Mouse (Mus musculus): ENCODE data around the gene Chn1. TPM values are rescaled to one million over a fixed set of nuclear protein-coding genes. Genes with fewer than 3 reads are reported as not detected.

Chn1 gene
- polyA plus RNA-seq, 1 experiment from 2014 or later, result 116 TPM

DNA sequence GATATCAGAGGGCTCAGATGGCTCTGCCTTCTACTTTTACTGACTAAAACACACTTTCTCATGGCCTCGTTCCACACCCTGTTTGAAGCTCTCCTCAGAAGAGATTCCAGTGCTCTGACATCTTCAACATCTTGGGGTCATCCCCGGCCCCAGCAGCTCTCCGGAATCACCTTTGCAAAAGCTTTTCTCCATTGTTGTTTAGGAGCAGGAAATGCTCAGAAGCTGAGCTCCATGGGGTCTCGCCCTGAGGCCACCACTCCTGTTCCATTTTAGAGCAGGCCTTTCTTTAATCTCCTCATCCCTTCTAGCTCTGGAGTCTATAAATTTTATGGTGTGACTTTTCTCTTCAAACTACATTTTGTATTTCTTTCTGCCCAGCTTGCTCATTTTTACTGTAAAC lies 6.5 kb downstream of the Chn1 start:
- H3K4me1 ChIP-seq (ENCODE audit: control insufficient read depth, insufficient read depth, low read length), result peaks cover 8% of the 10 kb centered on the region
- DNase-seq (ENCODE audit: low spot score), result no peak
- H3K9me3 ChIP-seq (ENCODE audit: control insufficient read depth, low read length), result no peaks in the 10 kb centered on the region
- WGBS, result 71% methylated on average over 4 of the region's 4 CpGs
- H3K27ac ChIP-seq (ENCODE audit: low read depth, low read length), result no peak overlapping the region
- no peak overlapping the region for H3K9ac ChIP-seq (ENCODE audit: low read length)
- H3K4me2 ChIP-seq (ENCODE audit: low read depth), result no peak overlapping the region
- no peak overlapping the region for H3K4me3 ChIP-seq (ENCODE audit: low read depth, low read length)
- H3K36me3 ChIP-seq (ENCODE audit: control insufficient read depth, insufficient read depth, low read length), result no peaks in the 10 kb centered on the region
- no peaks in the 10 kb centered on the region for H3K27me3 ChIP-seq (ENCODE audit: control insufficient read depth, insufficient read depth, low read length)
- ATAC-seq (ENCODE audit: insufficient read depth, low FRiP score, low TSS enrichment), result no peak

GRCm38 (mm10) chr2:73763541-73763940 lies 11.6 kb downstream of the Chn1 start:
- WGBS, result 77% methylated on average over 3 of the region's 3 CpGs
- no peaks in the 10 kb centered on the region for H3K27me3 ChIP-seq (ENCODE audit: control insufficient read depth, insufficient read depth, low read length)
- ATAC-seq (ENCODE audit: insufficient read depth, low FRiP score, low TSS enrichment) (no peak), DNase-seq (ENCODE audit: low spot score) (no peak)
- H3K4me3 ChIP-seq (ENCODE audit: low read depth, low read length), result no peak overlapping the region
- no peak overlapping the region for H3K27ac ChIP-seq (ENCODE audit: low read depth, low read length)
- no peak overlapping the region for H3K9ac ChIP-seq (ENCODE audit: low read length)
- no peak overlapping the region for H3K4me2 ChIP-seq (ENCODE audit: low read depth)
- H3K36me3 ChIP-seq (ENCODE audit: control insufficient read depth, insufficient read depth, low read length), result no peaks in the 10 kb centered on the region
- H3K4me1 ChIP-seq (ENCODE audit: control insufficient read depth, insufficient read depth, low read length), result no peaks in the 10 kb centered on the region; the same call in 1 of the 2 replicates
- H3K9me3 ChIP-seq (ENCODE audit: control insufficient read depth, low read length), result no peaks in the 10 kb centered on the region

GRCm38 (mm10) chr2:73759899-73760298 lies 15.2 kb downstream of the Chn1 start:
- Histone ChIP-seq H3K27ac (ENCODE audit: low read depth, low read length) (no peak overlapping the region), H3K4me3 (ENCODE audit: low read depth, low read length) (no peak overlapping the region), H3K36me3 (ENCODE audit: control insufficient read depth, insufficient read depth, low read length) (no peaks in the 10 kb centered on the region), H3K4me1 (ENCODE audit: control insufficient read depth, insufficient read depth, low read length) (no peaks in the 10 kb centered on the region; the same call in 1 of the 2 replicates), H3K27me3 (ENCODE audit: control insufficient read depth, insufficient read depth, low read length) (no peaks in the 10 kb centered on the region), H3K4me2 (ENCODE audit: low read depth) (no peak overlapping the region), H3K9me3 (ENCODE audit: control insufficient read depth, low read length) (no peaks in the 10 kb centered on the region), H3K9ac (ENCODE audit: low read length) (no peak overlapping the region)
- no peak for ATAC-seq (ENCODE audit: insufficient read depth, low FRiP score, low TSS enrichment)
- DNase-seq (ENCODE audit: low spot score), result no peak
- 88% methylated on average over 7 of the region's 7 CpGs for WGBS

DNA sequence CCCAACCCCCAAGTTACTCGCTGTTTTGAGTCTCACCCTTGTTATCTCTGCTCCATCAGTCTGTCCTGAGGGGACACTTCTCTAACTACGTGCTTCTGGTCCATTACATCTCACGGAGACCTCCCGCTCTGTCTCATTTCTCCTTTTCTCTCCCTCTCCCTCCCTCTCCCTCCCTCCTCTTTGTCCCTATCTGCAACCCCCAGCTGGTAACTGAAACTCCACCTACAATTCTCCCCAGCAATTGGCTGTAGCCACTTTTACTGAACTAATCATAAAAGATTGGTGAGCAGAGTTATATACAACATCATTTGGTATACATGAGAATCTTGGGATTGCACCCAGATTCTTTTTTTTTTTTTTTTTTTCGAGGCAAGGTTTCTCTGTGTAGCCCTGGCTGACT lies 16.1 kb downstream of the Chn1 start:
- H3K9ac ChIP-seq (ENCODE audit: low read length), result no peak overlapping the region
- ATAC-seq (ENCODE audit: insufficient read depth, low FRiP score, low TSS enrichment) (no peak), DNase-seq (ENCODE audit: low spot score) (no peak)
- no peaks in the 10 kb centered on the region for H3K9me3 ChIP-seq (ENCODE audit: control insufficient read depth, low read length)
- H3K27ac ChIP-seq (ENCODE audit: low read depth, low read length), result no peak overlapping the region
- 90% methylated on average over 5 of the region's 5 CpGs for WGBS
- H3K27me3 ChIP-seq (ENCODE audit: control insufficient read depth, insufficient read depth, low read length), result no peaks in the 10 kb centered on the region
- no peaks in the 10 kb centered on the region for H3K36me3 ChIP-seq (ENCODE audit: control insufficient read depth, insufficient read depth, low read length)
- no peaks in the 10 kb centered on the region; the same call in 1 of the 2 replicates for H3K4me1 ChIP-seq (ENCODE audit: control insufficient read depth, insufficient read depth, low read length)
- no peak overlapping the region for H3K4me2 ChIP-seq (ENCODE audit: low read depth)
- no peak overlapping the region for H3K4me3 ChIP-seq (ENCODE audit: low read depth, low read length)

DNA sequence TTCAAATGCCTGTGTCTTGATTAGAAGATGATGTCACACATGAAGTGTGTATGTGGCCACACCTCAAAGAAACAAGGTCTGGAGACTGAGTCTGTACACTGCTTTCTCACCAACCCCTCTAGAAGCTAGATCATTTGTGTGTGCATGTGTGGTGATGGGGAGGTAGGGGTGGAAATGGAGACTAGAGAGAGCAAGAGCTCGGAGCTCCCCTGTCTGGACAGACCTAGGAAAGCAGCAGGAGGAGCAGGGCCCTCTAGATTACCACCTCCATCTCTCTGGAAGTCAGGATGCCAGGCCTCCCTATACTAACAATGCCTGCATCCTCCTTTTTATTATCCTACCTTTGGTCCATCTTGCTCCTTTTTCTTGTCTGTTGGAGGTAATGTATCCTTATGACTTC lies 27.8 kb downstream of the Chn1 start:
- no peak overlapping the region for H3K9ac ChIP-seq (ENCODE audit: low read length)
- H3K4me1 ChIP-seq (ENCODE audit: control insufficient read depth, insufficient read depth, low read length), result no peaks in the 10 kb centered on the region
- H3K4me3 ChIP-seq (ENCODE audit: low read depth, low read length), result no peak overlapping the region
- H3K36me3 ChIP-seq (ENCODE audit: control insufficient read depth, insufficient read depth, low read length), result no peaks in the 10 kb centered on the region
- DNase-seq (ENCODE audit: low spot score) (no peak), ATAC-seq (ENCODE audit: insufficient read depth, low FRiP score, low TSS enrichment) (no peak)
- no peaks in the 10 kb centered on the region for H3K9me3 ChIP-seq (ENCODE audit: control insufficient read depth, low read length)
- H3K27ac ChIP-seq (ENCODE audit: low read depth, low read length), result no peak overlapping the region
- 91% methylated on average over 1 of the region's 1 CpGs for WGBS
- no peaks in the 10 kb centered on the region for H3K27me3 ChIP-seq (ENCODE audit: control insufficient read depth, insufficient read depth, low read length)
- no peak overlapping the region for H3K4me2 ChIP-seq (ENCODE audit: low read depth)

DNA sequence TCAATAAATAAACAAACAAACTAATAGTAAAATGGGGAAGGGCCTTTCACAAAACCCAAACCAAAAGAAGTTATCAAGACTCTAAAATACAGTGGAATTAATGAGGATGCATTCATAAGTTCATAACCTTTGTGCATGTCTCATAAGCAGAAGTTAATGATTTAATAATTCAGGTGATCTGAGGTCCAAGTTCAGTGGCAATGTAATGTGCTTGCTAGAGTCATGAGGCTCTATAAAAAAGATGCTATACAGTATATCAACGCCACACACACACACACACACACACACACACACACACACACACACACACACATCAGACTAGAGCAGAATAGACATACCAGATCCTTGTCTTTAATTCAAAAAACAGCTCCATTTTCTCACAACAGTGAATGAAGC lies 28.8 kb downstream of the Chn1 start:
- 91% methylated on average over 1 of the region's 1 CpGs for WGBS
- Histone ChIP-seq H3K4me2 (ENCODE audit: low read depth) (no peak overlapping the region), H3K36me3 (ENCODE audit: control insufficient read depth, insufficient read depth, low read length) (no peaks in the 10 kb centered on the region), H3K9me3 (ENCODE audit: control insufficient read depth, low read length) (no peaks in the 10 kb centered on the region), H3K27me3 (ENCODE audit: control insufficient read depth, insufficient read depth, low read length) (no peaks in the 10 kb centered on the region), H3K27ac (ENCODE audit: low read depth, low read length) (no peak overlapping the region), H3K9ac (ENCODE audit: low read length) (no peak overlapping the region), H3K4me1 (ENCODE audit: control insufficient read depth, insufficient read depth, low read length) (no peaks in the 10 kb centered on the region), H3K4me3 (ENCODE audit: low read depth, low read length) (no peak overlapping the region)
- no peak for DNase-seq (ENCODE audit: low spot score)
- ATAC-seq (ENCODE audit: insufficient read depth, low FRiP score, low TSS enrichment), result no peak

- Histone ChIP-seq H3K36me3 (ENCODE audit: control insufficient read depth, insufficient read depth, low read length) (no peaks in the 10 kb centered on the region), H3K27ac (ENCODE audit: low read depth, low read length) (no peak overlapping the region), H3K27me3 (ENCODE audit: control insufficient read depth, insufficient read depth, low read length) (no peaks in the 10 kb centered on the region), H3K4me1 (ENCODE audit: control insufficient read depth, insufficient read depth, low read length) (no peaks in the 10 kb centered on the region), H3K9ac (ENCODE audit: low read length) (no peak overlapping the region), H3K4me3 (ENCODE audit: low read depth, low read length) (no peak overlapping the region), H3K4me2 (ENCODE audit: low read depth) (no peak overlapping the region), H3K9me3 (ENCODE audit: control insufficient read depth, low read length) (no peaks in the 10 kb centered on the region)
- no peak for DNase-seq (ENCODE audit: low spot score)
- WGBS, result 71% methylated on average over 3 of the region's 3 CpGs
- ATAC-seq (ENCODE audit: insufficient read depth, low FRiP score, low TSS enrichment), result no peak
Observed at GRCm38 (mm10) chr2:73745647-73746374, 29.3 kb downstream of the Chn1 start.

GRCm38 (mm10) chr2:73741286-73741685 lies 33.9 kb downstream of the Chn1 start:
- ATAC-seq (ENCODE audit: insufficient read depth, low FRiP score, low TSS enrichment), result no peak
- Histone ChIP-seq H3K27ac (ENCODE audit: low read depth, low read length) (no peak overlapping the region), H3K36me3 (ENCODE audit: control insufficient read depth, insufficient read depth, low read length) (no peaks in the 10 kb centered on the region), H3K27me3 (ENCODE audit: control insufficient read depth, insufficient read depth, low read length) (no peaks in the 10 kb centered on the region), H3K4me3 (ENCODE audit: low read depth, low read length) (no peak overlapping the region), H3K9ac (ENCODE audit: low read length) (no peak overlapping the region), H3K4me1 (ENCODE audit: control insufficient read depth, insufficient read depth, low read length) (no peaks in the 10 kb centered on the region), H3K4me2 (ENCODE audit: low read depth) (no peak overlapping the region), H3K9me3 (ENCODE audit: control insufficient read depth, low read length) (no peaks in the 10 kb centered on the region)
- WGBS, result 99% methylated on average over 3 of the region's 3 CpGs
- no peak for DNase-seq (ENCODE audit: low spot score)

GRCm38 (mm10) chr2:73727868-73728267 lies 47.3 kb downstream of the Chn1 start:
- no peak for ATAC-seq (ENCODE audit: insufficient read depth, low FRiP score, low TSS enrichment)
- WGBS, result 78% methylated on average over 2 of the region's 2 CpGs

More at GRCm38 (mm10) chr2:73727868-73728267, 47.3 kb downstream of the Chn1 start:
- no peaks in the 10 kb centered on the region for H3K27me3 ChIP-seq (ENCODE audit: control insufficient read depth, insufficient read depth, low read length)
- H3K4me1 ChIP-seq (ENCODE audit: control insufficient read depth, insufficient read depth, low read length), result no peaks in the 10 kb centered on the region
- H3K9me3 ChIP-seq (ENCODE audit: control insufficient read depth, low read length), result no peaks in the 10 kb centered on the region
- no peaks in the 10 kb centered on the region for H3K36me3 ChIP-seq (ENCODE audit: control insufficient read depth, insufficient read depth, low read length)
- H3K9ac ChIP-seq (ENCODE audit: low read length), result no peak overlapping the region
- no peak overlapping the region for H3K4me2 ChIP-seq (ENCODE audit: low read depth)
- DNase-seq (ENCODE audit: low spot score), result no peak
- no peak overlapping the region for H3K27ac ChIP-seq (ENCODE audit: low read depth, low read length)
- H3K4me3 ChIP-seq (ENCODE audit: low read depth, low read length), result no peak overlapping the region

Measured in neural tube, embryonic 11.5 days (tissue).